Mouse (Mus musculus) CD4-positive, CD25-positive, alpha-beta regulatory T cell, adult 2 months (primary cell): Measurements from ENCODE around the gene 1110008L16Rik.
A peak's percentile ranks its signal among the peaks of the same experiment; 100 is the strongest.
"Not testable (repeated sequence)": the region's sequence is repeated elsewhere in the genome, so short reads cannot be mapped to it uniquely, and the experiment has no call there.

Experiments
- DNase-seq: peaks from one replicate; pipeline ENCODE4 v3.0.0-alpha.2; 2012; ENCODE audit warnings: low read depth, low spot score

The 1110008L16Rik gene

DNA sequence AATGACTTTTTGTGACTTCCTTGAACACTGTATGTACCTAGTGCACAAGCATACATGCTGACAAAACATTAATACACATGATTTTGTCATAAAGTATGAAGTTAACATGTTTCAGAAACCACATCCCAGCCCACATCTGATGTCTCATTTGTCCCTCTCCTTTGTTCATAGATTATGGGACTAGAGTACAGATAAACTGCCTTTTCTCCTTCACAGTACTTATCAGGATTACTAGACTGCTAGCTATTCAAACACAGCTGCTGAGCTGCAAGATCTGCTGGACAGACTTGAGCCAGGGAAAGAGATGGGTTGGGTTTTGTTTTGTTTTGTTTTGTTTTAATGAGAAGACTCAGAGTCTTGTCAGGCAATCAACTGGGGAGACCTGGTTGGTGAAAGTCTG is 92.7 kb downstream of the 1110008L16Rik start:
- peak; percentile 12 for DNase-seq

DNA sequence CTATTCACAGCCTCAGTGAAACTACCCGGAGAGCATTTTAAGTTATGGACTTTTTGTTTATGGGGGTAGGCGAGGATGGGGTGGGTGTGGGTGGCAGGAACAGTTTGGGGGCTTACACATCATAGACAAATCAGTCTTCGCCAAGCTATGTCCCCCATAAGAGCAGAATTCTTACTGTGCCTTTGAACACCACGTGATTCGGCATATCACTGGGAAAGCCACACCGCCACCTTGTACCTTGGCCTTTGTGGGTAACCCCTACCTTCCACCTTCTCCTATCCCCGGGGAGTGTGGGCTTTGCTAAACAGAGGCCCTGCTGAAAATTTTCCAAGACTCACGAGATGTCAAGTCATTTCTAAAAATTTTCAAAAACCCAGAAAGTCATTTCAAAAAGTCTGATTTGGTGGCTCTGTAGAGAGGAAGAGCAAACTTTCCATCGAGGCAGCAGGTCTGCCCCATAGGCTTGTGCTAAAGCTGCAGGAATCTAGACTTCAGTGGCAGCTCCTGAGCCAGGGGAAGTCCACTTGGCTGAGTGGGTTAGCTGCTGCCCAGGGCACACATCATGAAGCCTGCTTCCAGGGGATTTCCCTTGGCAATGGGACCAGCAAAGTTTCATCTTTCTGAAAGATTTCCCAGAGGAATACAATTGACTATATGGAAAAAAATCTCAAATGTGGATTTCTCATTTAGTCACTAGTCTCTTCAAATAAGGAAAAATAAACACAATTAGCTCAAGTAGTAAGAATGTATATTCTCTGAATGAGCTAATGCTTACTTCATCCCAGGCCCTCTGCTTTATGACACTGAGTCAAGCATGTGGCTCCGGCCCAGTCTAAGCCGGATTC is 93.6 kb downstream of the 1110008L16Rik start:
- peak; percentile 48 for DNase-seq

GRCm38 (mm10) chr12:55395601-55396000 is 96.2 kb downstream of the 1110008L16Rik start:
- DNase-seq, result not testable (repeated sequence)

- DNase-seq, result no peak
Observed at GRCm38 (mm10) chr12:55396536-55396935, 97.2 kb downstream of the 1110008L16Rik start.

DNA sequence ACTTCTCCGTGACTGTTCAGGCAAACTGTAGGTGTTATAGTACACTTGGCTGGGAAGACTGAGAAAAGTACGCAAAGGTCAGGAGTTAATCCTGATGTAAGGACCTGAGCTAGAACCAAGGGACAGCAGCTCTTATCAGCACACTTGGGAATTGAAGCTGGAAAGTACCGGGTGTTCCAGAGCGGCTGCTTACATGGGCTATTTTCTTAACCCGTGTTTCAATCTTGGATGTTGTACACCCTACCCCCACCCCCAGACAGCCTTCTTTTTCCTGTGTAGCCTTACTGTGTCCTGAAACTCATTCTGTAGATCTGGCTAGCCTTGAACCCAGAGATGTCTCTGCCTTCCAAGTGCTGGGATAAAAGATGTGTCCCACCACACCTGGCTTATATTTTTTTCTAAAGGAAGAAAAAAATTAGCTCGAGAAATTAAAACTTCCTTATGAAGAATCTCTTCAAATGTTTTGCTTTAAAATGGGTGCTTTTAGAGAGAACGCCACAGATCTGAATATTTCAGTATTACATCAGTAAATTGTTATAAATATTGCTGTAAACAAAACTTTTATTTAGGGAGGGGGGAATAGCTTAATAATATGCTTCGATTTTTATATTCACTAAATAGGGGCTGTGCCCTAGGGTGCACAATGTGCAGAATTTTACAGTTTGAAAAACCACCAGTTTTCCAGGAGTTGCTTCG is 98.3 kb downstream of the 1110008L16Rik start:
- no peak for DNase-seq

DNA sequence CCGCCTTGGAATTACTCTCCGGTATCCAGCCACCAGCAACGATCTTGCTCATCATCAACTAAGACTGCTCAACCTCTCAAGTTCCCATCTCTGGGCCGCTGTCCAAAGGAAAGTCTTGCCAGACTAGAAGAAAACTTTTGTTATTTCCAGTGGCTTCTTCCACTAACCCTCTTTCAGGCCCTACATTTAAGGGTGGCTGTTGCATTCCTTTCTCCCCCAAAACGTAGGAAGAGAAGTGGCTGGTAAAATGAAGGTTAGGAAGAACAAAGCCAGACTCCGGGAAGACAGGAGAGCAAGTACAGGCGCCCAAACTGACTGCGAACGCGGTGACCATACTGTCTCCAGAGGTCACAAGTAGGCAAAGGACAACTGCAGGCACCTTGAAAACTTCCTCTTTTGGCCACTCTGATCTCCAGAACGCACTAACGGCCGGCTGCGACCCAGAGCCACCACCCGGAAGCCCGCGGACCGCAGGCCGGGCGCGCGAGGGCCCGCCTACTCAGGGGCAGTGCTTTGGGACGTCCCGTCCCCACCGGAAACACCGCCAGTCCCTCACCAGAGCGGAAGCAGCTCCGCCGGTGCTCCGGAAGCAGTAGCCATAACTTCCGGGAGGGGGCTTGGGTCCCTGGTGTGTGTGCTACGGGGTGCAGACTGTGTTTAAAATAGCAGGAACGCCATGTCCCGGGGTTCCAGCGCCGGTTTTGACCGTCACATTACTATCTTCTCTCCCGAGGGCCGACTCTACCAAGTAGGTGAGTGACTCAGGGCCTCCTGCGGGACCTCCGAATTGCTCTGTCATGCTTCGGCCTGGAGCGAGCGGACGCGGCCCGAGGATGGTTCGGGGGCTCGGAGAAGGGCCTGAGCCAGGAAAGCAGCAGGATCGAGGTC is 99.1 kb downstream of the 1110008L16Rik start:
- peak; percentile 94 for DNase-seq

DNA sequence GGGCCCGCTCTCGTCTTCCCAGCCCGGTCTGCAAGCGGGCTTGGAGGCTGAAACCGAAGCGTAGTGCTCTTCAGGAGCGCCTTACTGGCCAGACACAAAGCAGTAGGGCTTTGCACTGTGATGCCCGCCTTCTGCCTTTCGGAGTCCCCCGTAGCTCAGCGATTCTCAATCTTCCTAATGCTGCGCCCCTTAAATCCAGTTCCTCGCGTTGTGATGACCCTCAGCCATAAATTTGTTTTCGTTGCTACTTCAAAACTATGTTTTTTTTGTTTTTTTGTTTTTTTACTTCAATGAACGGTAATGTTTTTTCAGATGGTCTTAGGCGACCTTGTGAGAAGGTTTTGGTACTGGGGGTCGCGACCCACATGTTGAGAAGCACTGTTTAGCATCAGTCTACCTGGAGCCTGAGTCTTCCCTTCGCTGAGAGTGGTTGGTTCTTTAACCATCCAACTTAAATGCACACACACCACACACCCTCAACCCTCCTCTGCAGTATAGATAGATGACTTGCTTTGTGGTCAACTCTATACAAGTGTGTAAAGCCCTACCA is 99.8 kb downstream of the 1110008L16Rik start:
- no peak for DNase-seq

GRCm38 (mm10) chr12:55407888-55408287 is 108.5 kb downstream of the 1110008L16Rik start:
- no peak for DNase-seq

DNA sequence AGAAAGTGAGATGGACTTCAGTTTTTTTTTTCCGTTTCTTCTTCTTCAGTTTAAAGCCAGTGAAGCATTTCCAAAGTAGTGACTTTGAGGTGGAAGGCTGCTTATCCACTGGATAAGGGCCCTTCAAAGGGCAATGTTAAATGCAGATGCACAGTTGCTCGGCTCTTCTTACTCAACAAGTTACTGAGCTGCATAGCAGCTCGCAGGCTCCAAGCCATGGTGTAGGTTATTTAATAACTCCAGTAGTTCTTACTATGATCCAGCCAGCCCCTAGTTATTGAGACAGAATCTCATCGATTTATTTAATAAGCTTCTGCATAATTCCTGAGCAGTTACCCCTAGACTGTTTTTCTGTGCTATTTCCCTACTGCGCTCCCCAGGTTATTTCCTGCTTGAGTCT is 115.9 kb downstream of the 1110008L16Rik start:
- no peak for DNase-seq

DNA sequence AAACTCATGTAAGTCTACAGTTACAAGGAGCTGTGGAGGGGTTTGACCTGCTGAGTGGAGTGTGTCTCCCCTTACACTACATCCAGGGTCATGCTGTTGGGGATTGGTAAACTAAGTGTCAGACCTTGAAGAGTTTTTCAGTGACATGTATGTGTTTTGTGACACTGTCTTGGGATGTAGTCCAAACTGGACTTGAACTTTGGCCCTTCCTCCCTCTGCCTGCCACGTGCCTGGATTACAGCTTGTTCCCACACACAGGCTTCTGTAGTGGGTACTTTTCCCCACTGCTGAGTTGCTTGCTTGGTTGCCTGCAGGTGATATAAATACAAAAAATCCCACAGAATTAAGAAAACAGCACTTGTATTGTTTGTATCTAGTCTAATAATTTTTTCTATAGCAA is 116.4 kb downstream of the 1110008L16Rik start:
- no peak for DNase-seq

DNA sequence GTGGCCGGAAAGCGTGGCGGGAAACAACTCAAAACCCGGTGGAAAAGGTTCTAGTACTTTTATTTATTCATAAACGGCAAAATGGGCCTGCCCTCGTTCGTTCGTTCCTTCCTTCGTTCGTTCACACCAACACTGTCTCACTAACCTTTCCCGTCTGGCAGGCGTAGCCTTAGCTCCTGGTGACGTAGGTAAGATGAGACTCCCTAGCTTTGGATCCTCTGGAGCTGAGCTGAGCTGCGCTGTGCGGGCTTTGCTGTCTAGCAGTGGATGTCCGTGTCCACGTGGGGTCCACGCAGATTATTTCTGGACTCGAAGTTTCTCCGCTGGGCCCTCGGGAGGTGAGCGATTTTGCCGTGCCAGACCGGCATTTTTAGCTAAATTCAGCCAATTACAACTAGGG is 120.8 kb downstream of the 1110008L16Rik start:
- DNase-seq, result no peak

DNA sequence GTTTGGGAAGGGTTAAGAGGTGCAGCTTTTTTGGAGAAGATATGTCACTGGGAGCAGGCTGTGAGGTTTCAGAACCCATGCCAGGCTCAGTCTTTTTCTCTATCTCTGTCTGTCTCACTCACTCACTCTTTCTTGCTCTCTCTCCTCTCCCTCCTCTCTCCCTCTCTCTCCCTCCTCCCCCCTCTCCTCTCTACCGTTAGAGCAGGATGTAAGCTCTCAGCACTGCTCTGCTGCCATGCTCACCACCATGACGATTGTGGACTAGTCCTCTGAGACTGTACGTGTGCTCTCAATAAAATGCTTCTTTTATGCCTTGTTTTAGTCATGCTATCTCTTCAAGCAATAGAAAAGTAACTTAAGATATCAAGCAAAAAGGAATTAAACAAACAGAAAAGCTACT is 122.7 kb downstream of the 1110008L16Rik start:
- no peak for DNase-seq

DNA sequence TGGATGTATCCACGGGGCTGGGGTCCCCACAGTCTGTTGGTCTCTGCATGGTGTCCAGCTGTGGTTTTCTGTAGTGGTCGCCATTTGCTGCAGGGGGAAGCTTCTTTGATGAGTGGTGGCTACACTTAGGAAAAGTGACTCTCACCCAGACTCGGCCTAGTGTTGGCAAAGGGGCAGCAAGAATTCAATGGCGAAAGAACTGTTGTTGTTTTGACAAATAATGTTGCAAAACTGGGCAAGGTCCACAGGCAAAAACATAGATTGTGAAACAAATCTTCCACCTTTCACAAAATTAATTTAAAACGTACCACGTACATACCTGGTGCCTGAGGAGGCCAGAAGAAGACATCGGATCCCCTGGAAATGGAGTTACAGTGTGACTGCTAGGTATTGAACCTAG is 126.9 kb downstream of the 1110008L16Rik start:
- no peak for DNase-seq

DNA sequence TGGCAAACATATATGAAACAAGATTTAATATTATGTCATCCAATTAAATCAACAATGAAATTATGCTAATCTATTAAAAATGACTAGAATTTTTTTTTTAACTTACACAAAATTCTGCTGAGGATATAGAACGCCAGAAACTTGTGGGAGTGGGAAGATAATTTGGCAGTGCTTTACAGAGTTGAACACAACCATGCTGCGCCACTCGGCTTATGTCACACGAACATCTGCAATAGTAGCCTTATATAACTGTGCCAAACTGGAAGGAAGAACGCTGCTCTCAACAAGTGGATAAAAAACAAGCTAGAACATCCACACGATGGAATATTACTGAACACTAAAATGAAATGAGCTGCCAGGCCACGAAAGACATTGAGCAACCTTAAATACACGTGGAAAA is 129.8 kb downstream of the 1110008L16Rik start:
- DNase-seq, result no peak

GRCm38 (mm10) chr12:55429956-55430355 is 130.6 kb downstream of the 1110008L16Rik start:
- DNase-seq, result no peak
